Mouse (Mus musculus) kidney, embryonic 16.5 days (tissue): ENCODE measurements at regions not wholly inside any gene's neighbourhood (a gene's known extent, or its start where the extent isn't known, plus 50 kb on each side); places are given as distances from the start of the nearest gene placed in this dataset.
"Not testable (repeated sequence)": the region's sequence is repeated elsewhere in the genome, so short reads cannot be mapped to it uniquely, and the experiment has no call there.

ENCODE experiments used
- ATAC-seq: fragments of 200-750 bp; cut with Nextera tagmentation; 2 replicates; pipeline ENCODE4 v1.8.0; 2017; ENCODE audit warnings: moderate TSS enrichment; ENCODE audit not compliant: low FRiP score, low TSS enrichment
- H3K27ac ChIP-seq: fragments of 300-500 bp; sonication (generic); 2 replicates; pipeline ENCODE4 v1.5.1; 2014; ENCODE audit warnings: low read length
- H3K27me3 ChIP-seq: fragments of 300-500 bp; sonication (generic); 2 replicates; pipeline ENCODE4 v1.6.1; 2014; ENCODE audit warnings: low read length, control low read depth, mixed read lengths; ENCODE audit not compliant: insufficient read depth
- H3K36me3 ChIP-seq: fragments of 300-500 bp; sonication (generic); 2 replicates; pipeline ENCODE4 v1.6.1; 2014; ENCODE audit warnings: low read length, control low read depth, mixed read lengths; ENCODE audit not compliant: insufficient read depth
- H3K4me1 ChIP-seq: fragments of 300-500 bp; sonication (generic); 2 replicates; pipeline ENCODE4 v1.6.1; 2014; ENCODE audit warnings: low read length, control low read depth, mixed read lengths; ENCODE audit not compliant: insufficient read depth
- H3K4me2 ChIP-seq: fragments of 300-500 bp; sonication (generic); replicated peaks from 2 replicates; pipeline ENCODE4 v1.6.1; 2014; ENCODE audit warnings: low read depth, low read length
- H3K4me3 ChIP-seq: fragments of 300-500 bp; sonication (generic); 2 replicates; pipeline ENCODE4 v1.5.1; 2014; ENCODE audit warnings: mild to moderate bottlenecking, low read length
- H3K9ac ChIP-seq: fragments of 300-500 bp; sonication (generic); replicated peaks from 2 replicates; pipeline ENCODE4 v1.6.1; 2014; ENCODE audit warnings: low read length
- H3K9me3 ChIP-seq: fragments of 300-500 bp; sonication (generic); 2 replicates; pipeline ENCODE4 v1.6.1; 2016; ENCODE audit warnings: low read length, control low read depth
- WGBS: fragments of 180-500 bp; shearing (Covaris S2); extraction: QIAGEN DNeasy Blood & Tissue Kit; methylation state at CpG from one replicate; pipeline ENCODE4 v1.1.7; 2014; 5-methylcytosine and 5-hydroxymethylcytosine counted together

GRCm38 (mm10) chrX:154717526-154717925 lies 138.4 kb upstream of the Samt2 start:
- not testable (repeated sequence) for H3K9ac ChIP-seq, H3K36me3 ChIP-seq, H3K4me3 ChIP-seq, H3K4me2 ChIP-seq, H3K9me3 ChIP-seq, H3K4me1 ChIP-seq, ATAC-seq, H3K27me3 ChIP-seq, H3K27ac ChIP-seq
- WGBS = 61% methylated on average over 10 of the region's 10 CpGs

- H3K9me3 ChIP-seq = no peaks in the 10 kb centered on the region
- H3K4me2 ChIP-seq = peak overlapping the region; percentile 49
- no peaks in the 10 kb centered on the region for H3K36me3 ChIP-seq
- H3K9ac ChIP-seq = no peak overlapping the region
- 46% methylated on average over 22 of the region's 27 CpGs for WGBS
- H3K4me1 ChIP-seq = no peaks in the 10 kb centered on the region
- peak; percentile 84 for ATAC-seq
- no peak overlapping the region for H3K27ac ChIP-seq
- H3K4me3 ChIP-seq = peak overlapping the region; percentile 29
- no peaks in the 10 kb centered on the region for H3K27me3 ChIP-seq
These were observed 134.6 kb upstream of the Samt2 start for GRCm38 (mm10) chrX:154713641-154714255.

GRCm38 (mm10) chrX:154712576-154712975 lies 133.4 kb upstream of the Samt2 start:
- WGBS = 82% methylated on average over 8 of the region's 8 CpGs
- ATAC-seq, H3K4me1 ChIP-seq, H3K27me3 ChIP-seq, H3K4me3 ChIP-seq, H3K9ac ChIP-seq, H3K27ac ChIP-seq, H3K4me2 ChIP-seq, H3K36me3 ChIP-seq, H3K9me3 ChIP-seq: not testable (repeated sequence)

GRCm38 (mm10) chrX:154670529-154670928 lies 91.4 kb upstream of the Samt2 start:
- H3K27me3 ChIP-seq, H3K4me2 ChIP-seq, ATAC-seq, H3K9me3 ChIP-seq, H3K9ac ChIP-seq, H3K4me1 ChIP-seq, H3K4me3 ChIP-seq, H3K36me3 ChIP-seq, H3K27ac ChIP-seq: not testable (repeated sequence)
- 88% methylated on average over 1 of the region's 2 CpGs for WGBS
